Mouse (Mus musculus) liver, postnatal 0 days (tissue): Measurements from ENCODE around the gene Muc3a. TPM values are rescaled to one million over a fixed set of nuclear protein-coding genes. Genes with fewer than 3 reads are reported as not detected.

Source experiments
- ATAC-seq: fragments of 200-750 bp; cut with Nextera tagmentation; 2 replicates; pipeline ENCODE4 v1.8.0; 2017; ENCODE audit warnings: mild to moderate bottlenecking, moderate library complexity
- DNase-seq: peaks from one replicate; pipeline ENCODE4 v3.0.0-alpha.2; 2016
- H3K27ac ChIP-seq: fragments of 300-500 bp; sonication (generic); 2 replicates; pipeline ENCODE4 v1.5.1; 2014; ENCODE audit warnings: antibody characterized with exemption, moderate library complexity, mild to moderate bottlenecking, low read depth
- H3K27me3 ChIP-seq: fragments of 300-500 bp; sonication (generic); 2 replicates; pipeline ENCODE4 v1.6.1; 2014; ENCODE audit warnings: low read length, control low read depth, mixed read lengths; ENCODE audit not compliant: insufficient read depth
- H3K36me3 ChIP-seq: fragments of 300-500 bp; sonication (generic); replicated peaks from 2 replicates; pipeline ENCODE4 v1.6.1; 2014; ENCODE audit warnings: mild to moderate bottlenecking, control low read depth, low read length, moderate library complexity, mixed read lengths; ENCODE audit not compliant: insufficient read depth
- H3K4me1 ChIP-seq: fragments of 300-500 bp; sonication (generic); 2 replicates; pipeline ENCODE4 v1.6.1; 2014; ENCODE audit warnings: antibody characterized with exemption, mild to moderate bottlenecking, control low read depth; ENCODE audit not compliant: insufficient read depth
- H3K4me2 ChIP-seq: fragments of 300-500 bp; sonication (generic); 2 replicates; pipeline ENCODE4 v1.6.1; 2014; ENCODE audit warnings: low read depth, mild to moderate bottlenecking, low read length, moderate library complexity, mixed read lengths
- H3K4me3 ChIP-seq: fragments of 300-500 bp; sonication (generic); 2 replicates; pipeline ENCODE4 v1.5.1; 2014; ENCODE audit warnings: low read depth, low read length
- H3K9ac ChIP-seq: fragments of 300-500 bp; sonication (generic); replicated peaks from 2 replicates; pipeline ENCODE4 v1.6.1; 2014; ENCODE audit warnings: mild to moderate bottlenecking, moderate library complexity
- H3K9me3 ChIP-seq: fragments of 300-500 bp; sonication (generic); 2 replicates; pipeline ENCODE4 v1.6.1; 2016; ENCODE audit warnings: mild to moderate bottlenecking, control low read depth, low read length, mixed read lengths
- CTCF ChIP-seq: sonication (generic); IDR thresholded peaks from 2 replicates; pipeline ENCODE4 v1.5.1; 2016; ENCODE audit warnings: antibody characterized with exemption, low read depth
- EP300 ChIP-seq: IDR thresholded peaks from 2 replicates; pipeline ENCODE4 v1.6.1; 2016; ENCODE audit warnings: antibody characterized with exemption, low read depth, mild to moderate bottlenecking
- WGBS: fragments of 180-500 bp; shearing (Covaris S2); extraction: QIAGEN DNeasy Blood & Tissue Kit; methylation state at CpG from one replicate; pipeline ENCODE4 v1.1.7; 2014; ENCODE audit not compliant: insufficient replicate concordance; 5-methylcytosine and 5-hydroxymethylcytosine counted together
- polyA plus RNA-seq: library from polyadenylated mRNA; unstranded; fragments of >200 nt; fragmentation: Nextera tagmentation; extraction: Ambion mirVana; gene quantifications from 2 replicates; pipeline ENCODE4 v1.2.1, GENCODE M21; 2015

Muc3a gene
- 0.07 and 0.09 TPM in 2 replicates for polyA plus RNA-seq

DNA sequence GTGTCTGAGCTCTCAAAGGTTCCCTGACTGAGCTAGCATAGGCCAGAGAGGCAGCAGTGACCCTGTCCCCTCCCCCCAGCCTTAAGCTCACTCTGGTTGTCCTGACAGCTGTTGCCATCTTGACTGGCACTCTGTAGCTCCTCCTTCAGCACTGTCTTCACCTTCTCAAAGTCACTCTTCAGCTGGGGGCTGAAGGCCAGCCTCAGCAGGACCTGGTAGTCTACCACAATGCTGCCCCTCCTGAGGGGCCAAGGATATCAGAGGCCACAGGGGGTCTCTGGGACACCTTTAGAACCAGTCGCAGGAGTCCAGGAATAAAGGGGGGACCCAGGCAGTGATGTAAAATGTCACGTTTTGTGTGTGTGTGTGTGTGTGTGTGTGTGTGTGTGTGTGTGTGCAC lies at the start of gene Muc3a:
Gene Muc3a, minus strand, starts transcription at position 101 of the 400 bp plus-strand sequence.
- TF ChIP-seq EP300 (no peak), CTCF (no peak)
- WGBS, result 74% methylated on average over 2 of the region's 2 CpGs
- 0 out of 2 replicates have a peak, but pooled peaks cover 4% of the 10 kb centered on the region for H3K4me1 ChIP-seq
- no peak within 1 kb of the TSS for H3K4me2 ChIP-seq
- no peaks in the 10 kb centered on the region for H3K9me3 ChIP-seq
- ATAC-seq (no peak), DNase-seq (no peak)
- H3K27me3 ChIP-seq, result 0 out of 2 replicates have a peak, but pooled peaks cover 3% of the 10 kb centered on the region
- no peak within 1 kb of the TSS for H3K4me3 ChIP-seq
- no peak within 1 kb of the TSS for H3K9ac ChIP-seq
- H3K36me3 ChIP-seq, result no peaks in the 10 kb centered on the region
- H3K27ac ChIP-seq, result no peak within 1 kb of the TSS

DNA sequence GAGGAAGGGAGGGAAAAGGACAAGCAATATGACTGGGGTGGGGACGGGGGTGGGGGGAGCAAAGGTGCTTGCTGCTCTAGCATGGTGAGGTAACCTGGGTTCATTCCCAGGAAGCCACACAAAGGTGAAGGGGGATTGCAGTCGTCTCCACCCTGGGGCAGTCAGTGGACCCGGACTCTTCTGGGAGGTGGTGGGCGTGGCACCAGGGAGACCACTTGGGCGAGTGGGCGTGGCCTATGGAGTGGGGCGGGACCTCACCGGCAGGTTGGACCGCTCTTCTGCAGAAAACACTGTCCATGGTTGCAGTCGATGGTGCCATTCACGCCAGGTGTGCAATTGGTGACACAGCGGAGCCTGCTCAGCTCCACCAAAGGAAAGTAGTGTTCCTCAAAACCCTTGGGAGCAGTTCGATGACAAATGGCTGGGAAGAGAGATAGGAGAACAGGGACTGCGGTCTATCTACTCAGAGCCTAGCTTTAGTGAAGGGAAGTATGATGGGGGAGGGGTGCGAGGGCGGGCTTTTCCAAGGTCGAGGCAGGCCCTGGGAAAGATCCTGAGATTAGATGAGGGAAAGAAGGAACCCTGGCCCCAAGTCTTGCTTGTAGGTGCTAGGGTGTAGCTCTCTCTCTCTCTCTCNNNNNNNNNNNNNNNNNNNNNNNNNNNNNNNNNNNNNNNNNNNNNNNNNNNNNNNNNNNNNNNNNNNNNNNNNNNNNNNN lies 917 bp downstream of the Muc3a start:
- Histone ChIP-seq H3K4me2 (no peak overlapping the region), H3K27ac (no peak overlapping the region), H3K27me3 (0 out of 2 replicates have a peak, but pooled peaks cover 3% of the 10 kb centered on the region), H3K9me3 (no peaks in the 10 kb centered on the region), H3K4me3 (no peak overlapping the region), H3K4me1 (0 out of 2 replicates have a peak, but pooled peaks cover 4% of the 10 kb centered on the region), H3K36me3 (no peaks in the 10 kb centered on the region), H3K9ac (no peak overlapping the region)
- no peak for ATAC-seq
- TF ChIP-seq EP300 (no peak), CTCF (no peak)
- peak; percentile 37 for DNase-seq
- WGBS, result 15% methylated on average over 17 of the region's 17 CpGs

DNA sequence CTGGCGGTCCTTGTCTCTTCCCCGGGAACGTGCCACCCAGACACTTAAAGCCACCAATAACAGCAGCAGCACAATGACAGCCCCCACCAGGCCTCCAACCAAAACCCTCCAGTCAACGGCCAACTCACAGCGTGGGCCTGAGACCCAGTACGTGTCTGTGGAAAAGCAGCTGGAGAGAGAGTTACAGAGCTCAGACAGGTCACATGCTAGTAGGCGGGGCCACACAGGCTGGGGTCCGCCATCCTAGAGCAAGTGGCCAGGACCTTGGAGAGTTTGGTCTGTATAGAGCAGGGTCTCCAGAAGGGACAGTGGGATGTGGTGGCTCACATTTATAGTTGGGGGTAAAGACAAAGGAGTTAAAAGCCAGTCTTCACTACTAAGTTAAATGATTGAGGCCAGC lies 1.5 kb downstream of the Muc3a start:
- no peaks in the 10 kb centered on the region for H3K9me3 ChIP-seq
- no peak for ATAC-seq
- H3K4me1 ChIP-seq, result 0 out of 2 replicates have a peak, but pooled peaks cover 4% of the 10 kb centered on the region
- DNase-seq, result no peak
- no peak for TF ChIP-seq CTCF
- TF ChIP-seq EP300, result no peak
- no peaks in the 10 kb centered on the region for H3K36me3 ChIP-seq
- H3K27me3 ChIP-seq, result 0 out of 2 replicates have a peak, but pooled peaks cover 3% of the 10 kb centered on the region
- WGBS, result 62% methylated on average over 8 of the region's 8 CpGs
- no peak overlapping the region for H3K9ac ChIP-seq
- no peak overlapping the region for H3K4me2 ChIP-seq
- no peak overlapping the region for H3K27ac ChIP-seq
- H3K4me3 ChIP-seq, result no peak overlapping the region

DNA sequence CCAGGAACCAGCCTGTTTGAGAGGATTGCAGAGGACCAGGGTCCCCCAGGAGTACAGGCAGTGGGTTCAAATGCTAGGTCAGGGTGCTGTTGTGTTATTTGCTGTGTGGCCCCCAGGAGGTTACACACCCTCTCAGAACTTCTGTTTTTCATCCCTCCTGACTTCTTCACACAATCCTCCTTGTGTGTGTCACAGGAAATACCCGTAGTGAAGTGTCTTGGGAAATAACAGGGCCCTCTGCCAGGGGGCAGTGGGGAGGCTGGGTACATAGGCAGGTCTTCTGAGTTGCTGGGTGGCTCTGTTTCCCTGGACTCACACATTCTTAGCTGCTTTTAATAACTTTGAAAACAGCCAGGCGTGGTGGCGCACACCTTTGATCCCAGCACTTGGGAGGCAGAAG lies 6.9 kb downstream of the Muc3a start:
- ATAC-seq, result no peak
- Histone ChIP-seq H3K9ac (no peak overlapping the region), H3K27me3 (no peaks in the 10 kb centered on the region), H3K27ac (no peak overlapping the region), H3K9me3 (no peaks in the 10 kb centered on the region), H3K4me3 (no peak overlapping the region), H3K4me1 (no peaks in the 10 kb centered on the region), H3K36me3 (no peaks in the 10 kb centered on the region), H3K4me2 (no peak overlapping the region)
- DNase-seq, result no peak
- TF ChIP-seq EP300 (no peak), CTCF (no peak)
- WGBS, result 54% methylated on average over 3 of the region's 3 CpGs

DNA sequence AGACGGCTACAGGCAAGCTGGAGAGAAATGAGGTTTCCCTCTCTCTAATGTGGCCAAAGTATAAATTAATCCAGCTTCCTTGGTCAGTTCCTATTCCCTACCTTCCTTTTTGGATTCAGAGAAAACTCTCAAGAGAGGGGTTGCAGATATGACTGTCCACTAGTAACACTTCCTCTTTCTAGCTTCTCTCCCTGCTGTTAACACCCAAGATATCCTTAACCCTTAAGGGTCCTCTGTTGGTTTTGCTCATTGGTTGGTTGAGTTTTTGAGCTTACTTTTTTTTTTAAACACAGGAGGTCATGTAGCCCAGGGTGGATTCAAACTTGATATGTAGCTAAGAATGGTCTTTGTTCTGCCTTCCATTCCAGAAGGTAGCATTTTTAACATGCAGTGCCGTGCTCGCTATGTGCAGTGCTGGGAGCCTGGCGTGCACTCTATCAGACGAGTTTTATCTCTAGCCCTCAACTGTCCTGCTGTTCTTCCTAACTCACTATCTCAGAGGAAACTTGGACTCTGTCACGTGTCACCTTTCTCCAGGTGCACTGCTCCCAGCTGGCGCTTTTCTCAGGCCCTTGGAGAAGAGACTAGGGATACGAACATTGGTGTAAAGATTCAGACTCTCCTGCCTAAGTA lies 17.6 kb downstream of the Muc3a start:
- H3K4me1 ChIP-seq, result no peaks in the 10 kb centered on the region
- ATAC-seq (no peak), DNase-seq (no peak)
- no peaks in the 10 kb centered on the region for H3K9me3 ChIP-seq
- no peak overlapping the region for H3K27ac ChIP-seq
- H3K36me3 ChIP-seq, result no peaks in the 10 kb centered on the region
- H3K27me3 ChIP-seq, result no peaks in the 10 kb centered on the region
- H3K4me2 ChIP-seq, result no peak overlapping the region
- no peak overlapping the region for H3K9ac ChIP-seq
- 39% methylated on average over 8 of the region's 8 CpGs for WGBS
- no peak for TF ChIP-seq CTCF
- TF ChIP-seq EP300, result no peak
- no peak overlapping the region for H3K4me3 ChIP-seq

DNA sequence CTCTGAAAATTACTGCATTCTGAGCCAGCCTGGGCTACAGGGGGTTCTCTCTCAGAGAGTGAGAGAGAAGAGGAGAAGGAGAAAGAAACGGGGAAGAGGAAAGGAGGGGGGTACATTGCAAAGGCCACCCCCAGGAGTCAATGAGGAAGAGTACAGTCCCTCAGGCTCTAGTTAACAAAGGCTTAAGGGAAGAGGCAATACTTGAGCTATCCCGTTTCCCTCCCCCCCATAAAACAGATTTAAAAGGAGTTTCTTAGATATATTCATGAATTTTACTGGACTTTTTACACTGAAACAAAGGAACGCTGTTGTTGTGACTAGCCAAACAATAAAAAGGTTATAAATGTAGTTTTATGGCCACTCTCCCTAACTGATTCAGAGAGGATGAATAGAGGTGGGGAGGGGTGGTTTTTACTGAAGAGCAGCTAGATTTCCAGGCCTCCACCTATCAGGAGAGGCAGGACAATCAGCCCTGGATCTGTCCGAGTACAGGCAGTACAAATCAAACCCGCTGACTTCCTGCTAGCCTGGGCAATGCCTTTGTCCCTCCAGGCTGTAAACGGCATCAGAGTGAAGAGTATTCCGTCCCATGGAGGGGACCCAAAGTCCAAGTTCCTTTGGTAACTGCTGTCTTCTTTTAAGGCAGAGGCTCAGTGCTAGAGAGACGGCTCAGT lies 18.8 kb downstream of the Muc3a start:
- H3K4me3 ChIP-seq, result no peak overlapping the region
- H3K4me2 ChIP-seq, result no peak overlapping the region
- TF ChIP-seq CTCF (no peak), EP300 (no peak)
- ATAC-seq (no peak), DNase-seq (no peak)
- 63% methylated on average over 8 of the region's 8 CpGs for WGBS
- no peaks in the 10 kb centered on the region for H3K9me3 ChIP-seq
- no peaks in the 10 kb centered on the region for H3K27me3 ChIP-seq
- no peak overlapping the region for H3K27ac ChIP-seq
- H3K4me1 ChIP-seq, result peaks cover 4% of the 10 kb centered on the region; the same call in 1 of the 2 replicates
- no peaks in the 10 kb centered on the region for H3K36me3 ChIP-seq
- H3K9ac ChIP-seq, result no peak overlapping the region
